Mouse (Mus musculus): ENCODE measurements around the gene Ube2v1. TPM values are rescaled to one million over a fixed set of nuclear protein-coding genes. Genes with fewer than 3 reads are reported as not detected.

Gene Ube2v1
- polyA plus RNA-seq, 1 experiment = 135 TPM

DNA sequence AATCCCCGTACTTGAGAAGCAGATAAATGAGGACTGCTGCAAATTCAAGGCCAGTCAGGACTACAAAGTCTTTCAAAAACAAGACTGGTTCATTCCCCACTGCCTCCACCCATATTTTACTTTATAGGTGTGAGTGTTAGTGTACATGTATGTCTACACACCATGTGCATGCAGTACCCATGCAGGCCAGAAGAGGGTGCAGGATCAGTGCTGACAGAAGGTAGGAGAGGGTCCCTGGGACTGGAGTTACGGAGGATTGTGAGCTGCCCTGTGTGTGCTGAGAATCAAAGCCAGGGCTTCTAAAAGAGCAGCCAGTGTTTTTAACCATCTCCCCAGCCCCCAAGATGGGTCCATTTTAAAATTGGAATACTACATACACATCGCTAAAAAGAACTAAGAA, 8.4 kb upstream of the Ube2v1 start:
- DNase-seq = no peak
- Histone ChIP-seq H3K4me1 (ENCODE audit: control insufficient read depth, insufficient read depth, low read length) (peaks cover 2% of the 10 kb centered on the region; the same call in 1 of the 2 replicates), H3K4me3 (replicated peaks; ENCODE audit: extremely low read depth, low read depth, low read length) (no peak overlapping the region)
- WGBS = 81% methylated on average over 3 of the region's 3 CpGs
- no peak for TF ChIP-seq POLR2A (IDR thresholded peaks at IDR 0.05; ENCODE audit: borderline replicate concordance, extremely low read depth, low read depth, low read length)
- peak; percentile 68 for TF ChIP-seq CTCF (IDR thresholded peaks at IDR 0.05; ENCODE audit: insufficient read depth, low read length)

DNA sequence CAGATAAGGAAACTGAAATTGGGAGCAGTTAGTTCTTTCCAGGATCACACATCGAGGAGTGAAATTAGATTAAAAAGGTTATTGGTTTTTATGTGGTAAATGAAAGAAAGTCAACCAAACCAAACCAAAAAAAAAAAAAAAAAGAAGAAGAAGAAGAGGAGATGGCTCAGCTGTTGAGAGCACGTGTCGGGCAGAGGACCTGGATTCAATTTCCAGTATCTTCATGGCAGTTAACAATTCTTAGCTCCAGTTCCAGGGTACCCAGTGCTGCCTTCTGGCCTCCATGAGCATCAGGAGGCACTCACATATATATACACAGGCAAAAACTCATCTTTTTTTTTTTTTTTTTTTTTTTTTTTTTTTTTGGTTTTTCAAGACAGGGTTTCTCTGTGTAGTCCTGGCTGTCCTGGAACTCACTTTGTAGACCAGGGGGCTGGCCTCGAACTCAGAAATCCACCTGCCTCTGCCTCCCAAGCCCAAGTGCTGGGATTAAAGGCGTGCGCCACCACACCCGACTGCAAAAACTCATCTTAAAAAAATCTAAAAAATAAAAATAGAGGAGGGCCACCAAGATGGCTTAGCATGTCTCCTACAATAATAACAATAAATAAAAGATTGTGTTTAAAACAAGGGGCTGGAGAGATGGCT, 3.1 kb upstream of the Ube2v1 start:
- Histone ChIP-seq H3K4me3 (replicated peaks; ENCODE audit: extremely low read depth, low read depth, low read length) (peak overlapping the region; percentile 40), H3K4me1 (ENCODE audit: control insufficient read depth, insufficient read depth, low read length) (peaks cover 14% of the 10 kb centered on the region)
- no peak for DNase-seq
- WGBS = 71% methylated on average over 7 of the region's 7 CpGs
- no peak for TF ChIP-seq CTCF (IDR thresholded peaks at IDR 0.05; ENCODE audit: insufficient read depth, low read length)
- no peak for TF ChIP-seq POLR2A (IDR thresholded peaks at IDR 0.05; ENCODE audit: borderline replicate concordance, extremely low read depth, low read depth, low read length)

DNA sequence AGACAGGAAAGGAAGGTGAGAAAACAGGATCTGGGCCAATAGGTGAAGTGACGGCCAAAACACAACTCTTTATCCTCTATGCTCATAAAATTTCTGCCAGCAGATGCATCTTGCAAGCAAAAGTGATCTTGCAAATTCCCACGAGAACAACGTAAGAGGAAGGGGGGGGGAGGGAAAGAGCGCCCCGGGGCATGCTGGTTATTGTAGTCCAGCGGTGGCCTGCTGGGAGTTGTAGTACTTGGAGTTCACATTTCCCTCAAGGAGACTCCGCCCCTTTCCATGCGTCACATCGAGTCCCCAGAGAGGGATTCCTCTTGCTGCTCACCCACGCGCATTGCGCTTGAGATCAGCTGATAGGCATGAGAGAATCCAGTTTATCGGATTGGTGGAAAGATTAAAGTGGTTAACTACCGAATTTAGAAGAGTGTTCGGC, 2.5 kb upstream of the Ube2v1 start:
- peak; percentile 94 for DNase-seq
- Histone ChIP-seq H3K4me1 (ENCODE audit: control insufficient read depth, insufficient read depth, low read length) (peaks cover 21% of the 10 kb centered on the region), H3K4me3 (replicated peaks; ENCODE audit: extremely low read depth, low read depth, low read length) (peak overlapping the region; percentile 40)
- TF ChIP-seq CTCF (IDR thresholded peaks at IDR 0.05; ENCODE audit: insufficient read depth, low read length) (no peak), POLR2A (IDR thresholded peaks at IDR 0.05; ENCODE audit: borderline replicate concordance, extremely low read depth, low read depth, low read length) (peak; percentile 39; the same call in 1 of the 2 replicates)
- under 1% methylated on average over 15 of the region's 15 CpGs for WGBS

DNA sequence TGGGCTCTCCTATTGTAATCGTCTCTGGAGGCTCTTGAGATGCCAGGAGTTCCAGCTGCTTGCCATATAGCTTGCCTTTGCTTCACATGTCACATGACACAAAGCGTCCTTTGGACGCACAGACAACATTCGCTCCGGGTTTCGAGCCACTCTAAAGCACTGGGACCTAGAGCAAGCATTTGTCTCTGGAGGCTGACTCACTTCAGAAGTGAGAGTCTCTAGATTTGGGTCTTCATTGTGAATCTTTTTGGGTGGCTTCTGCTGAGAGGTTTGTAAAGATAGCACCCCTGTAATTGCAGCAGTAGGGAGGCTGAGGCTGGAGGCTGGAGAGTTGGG, 1.6 kb upstream of the Ube2v1 start:
- WGBS = 79% methylated on average over 6 of the region's 6 CpGs
- H3K4me3 ChIP-seq (replicated peaks; ENCODE audit: extremely low read depth, low read depth, low read length) = no peak overlapping the region
- peaks cover 24% of the 10 kb centered on the region for H3K4me1 ChIP-seq (ENCODE audit: control insufficient read depth, insufficient read depth, low read length)
- TF ChIP-seq CTCF (IDR thresholded peaks at IDR 0.05; ENCODE audit: insufficient read depth, low read length) = no peak
- no peak for TF ChIP-seq POLR2A (IDR thresholded peaks at IDR 0.05; ENCODE audit: borderline replicate concordance, extremely low read depth, low read depth, low read length)
- DNase-seq = no peak

DNA sequence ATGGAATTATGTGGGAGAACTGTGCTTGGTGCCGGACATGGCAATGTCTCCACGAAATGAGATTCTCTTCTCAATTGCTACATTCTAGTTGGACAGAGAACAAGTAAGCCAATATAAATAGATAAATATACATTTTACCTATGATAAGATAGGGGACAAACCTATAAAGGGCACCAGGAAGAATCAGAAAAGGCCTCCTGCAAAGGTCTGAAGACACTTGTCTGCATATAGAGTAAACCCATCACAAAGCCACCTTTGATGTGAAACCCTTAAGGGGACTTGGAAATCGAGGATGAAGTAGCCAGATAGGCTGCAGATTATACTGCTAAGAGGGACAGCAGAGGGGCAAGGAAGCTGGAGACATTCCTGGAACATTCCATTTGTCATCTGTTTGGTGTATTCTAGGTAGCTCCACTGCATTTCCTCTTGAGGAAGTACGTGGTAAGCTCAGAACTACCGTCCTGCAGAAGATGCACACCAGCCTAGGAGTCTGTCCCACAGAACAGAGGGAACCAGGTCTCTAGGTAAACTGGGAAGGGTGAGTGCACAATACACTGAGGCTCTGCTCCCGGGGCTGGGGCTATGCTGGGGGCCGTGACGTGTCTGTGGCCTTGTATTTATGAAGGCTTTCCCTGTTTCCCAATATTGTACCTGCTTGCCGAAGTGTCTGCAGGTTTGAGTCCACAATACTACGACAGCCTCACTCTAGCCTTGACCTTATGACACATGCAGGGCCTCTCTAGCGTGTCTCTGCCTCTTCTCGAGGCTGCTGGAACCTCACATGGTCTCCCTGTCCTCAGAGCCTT, 1.0 kb upstream of the Ube2v1 start:
- H3K4me3 ChIP-seq (replicated peaks; ENCODE audit: extremely low read depth, low read depth, low read length) = no peak overlapping the region
- no peak for TF ChIP-seq CTCF (IDR thresholded peaks at IDR 0.05; ENCODE audit: insufficient read depth, low read length)
- no peak for TF ChIP-seq POLR2A (IDR thresholded peaks at IDR 0.05; ENCODE audit: borderline replicate concordance, extremely low read depth, low read depth, low read length)
- no peak for DNase-seq
- H3K4me1 ChIP-seq (ENCODE audit: control insufficient read depth, insufficient read depth, low read length) = peaks cover 29% of the 10 kb centered on the region
- 63% methylated on average over 12 of the region's 12 CpGs for WGBS

DNA sequence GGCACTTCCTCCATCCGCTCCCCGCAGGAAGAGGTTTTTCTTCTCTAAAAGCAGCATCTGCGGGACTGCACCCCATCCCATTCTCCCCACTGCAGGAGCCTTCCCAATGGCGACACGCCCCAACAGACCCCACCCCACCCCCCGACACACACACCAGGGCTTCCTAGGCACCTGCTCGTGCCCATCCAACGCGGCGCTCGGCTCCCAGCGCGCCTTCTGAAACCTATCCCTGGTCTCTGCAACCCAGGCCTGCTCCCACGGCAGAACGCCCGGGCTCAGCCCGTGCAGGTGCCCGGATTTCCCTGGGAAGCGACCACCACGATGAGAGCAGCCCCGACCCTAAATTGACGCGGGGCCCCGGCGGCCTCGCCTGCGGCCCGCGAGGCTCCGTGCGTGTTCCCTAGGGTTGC, 709 bp downstream of the Ube2v1 start:
- under 1% methylated on average over 31 of the region's 31 CpGs for WGBS
- DNase-seq = no peak
- Histone ChIP-seq H3K4me1 (ENCODE audit: control insufficient read depth, insufficient read depth, low read length) (peaks cover 31% of the 10 kb centered on the region), H3K4me3 (replicated peaks; ENCODE audit: extremely low read depth, low read depth, low read length) (peak overlapping the region; percentile 96)
- no peak for TF ChIP-seq CTCF (IDR thresholded peaks at IDR 0.05; ENCODE audit: insufficient read depth, low read length)
- TF ChIP-seq POLR2A (IDR thresholded peaks at IDR 0.05; ENCODE audit: borderline replicate concordance, extremely low read depth, low read depth, low read length) = no peak

DNA sequence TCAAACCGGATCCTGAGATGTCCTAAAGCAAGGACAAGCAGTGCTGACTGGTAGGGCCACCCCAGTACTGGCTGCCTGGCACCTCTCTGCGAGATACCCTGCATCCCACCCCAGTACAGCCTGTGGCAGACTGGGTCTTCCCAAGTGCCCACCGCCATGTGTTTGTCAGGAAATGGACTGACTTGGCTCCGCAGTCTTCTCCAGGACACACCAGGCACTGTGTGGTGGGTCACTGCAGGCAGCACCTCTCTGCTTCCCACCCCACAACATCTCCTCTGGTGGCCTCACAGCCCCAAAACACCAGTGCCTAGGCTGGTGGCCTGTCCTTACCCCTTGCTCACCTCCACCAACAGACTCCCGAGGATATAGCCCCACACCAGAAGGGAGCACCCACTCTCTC, 1.5 kb downstream of the Ube2v1 start:
- TF ChIP-seq POLR2A (IDR thresholded peaks at IDR 0.05; ENCODE audit: borderline replicate concordance, extremely low read depth, low read depth, low read length) (no peak), CTCF (IDR thresholded peaks at IDR 0.05; ENCODE audit: insufficient read depth, low read length) (no peak)
- no peak for DNase-seq
- H3K4me3 ChIP-seq (replicated peaks; ENCODE audit: extremely low read depth, low read depth, low read length) = peak overlapping the region; percentile 1
- H3K4me1 ChIP-seq (ENCODE audit: control insufficient read depth, insufficient read depth, low read length) = peaks cover 32% of the 10 kb centered on the region
- WGBS = 36% methylated on average over 5 of the region's 5 CpGs

DNA sequence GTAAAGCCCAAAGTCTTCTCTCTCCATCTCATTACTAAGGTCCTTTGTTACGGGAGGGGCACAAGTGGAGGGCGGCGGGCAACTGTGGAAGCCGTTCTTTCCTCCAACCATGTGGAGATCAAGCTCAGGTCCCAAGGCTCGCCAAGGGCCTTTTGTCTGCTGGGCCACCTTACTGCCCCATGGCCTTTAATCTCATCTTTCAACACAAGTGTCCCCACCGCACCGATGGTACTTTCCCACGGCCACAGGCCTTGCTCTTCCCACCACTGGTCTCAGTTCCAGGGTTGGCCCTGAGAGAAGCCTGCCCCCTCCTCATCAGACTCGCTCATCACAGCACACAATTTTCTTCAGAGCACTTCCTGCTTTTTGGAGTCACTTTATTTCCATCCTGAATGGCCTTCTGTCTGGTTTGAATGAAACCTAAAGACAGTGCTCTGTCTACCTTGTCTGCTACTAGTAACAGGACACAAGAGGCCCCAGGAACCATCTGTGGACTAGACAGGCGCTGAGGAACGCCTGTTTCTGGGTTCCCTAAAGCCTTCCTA, 2.2 kb downstream of the Ube2v1 start:
- TF ChIP-seq POLR2A (IDR thresholded peaks at IDR 0.05; ENCODE audit: borderline replicate concordance, extremely low read depth, low read depth, low read length) = no peak
- TF ChIP-seq CTCF (IDR thresholded peaks at IDR 0.05; ENCODE audit: insufficient read depth, low read length) = no peak
- WGBS = 71% methylated on average over 11 of the region's 11 CpGs
- Histone ChIP-seq H3K4me3 (replicated peaks; ENCODE audit: extremely low read depth, low read depth, low read length) (no peak overlapping the region), H3K4me1 (ENCODE audit: control insufficient read depth, insufficient read depth, low read length) (peaks cover 33% of the 10 kb centered on the region)
- DNase-seq = no peak

DNA sequence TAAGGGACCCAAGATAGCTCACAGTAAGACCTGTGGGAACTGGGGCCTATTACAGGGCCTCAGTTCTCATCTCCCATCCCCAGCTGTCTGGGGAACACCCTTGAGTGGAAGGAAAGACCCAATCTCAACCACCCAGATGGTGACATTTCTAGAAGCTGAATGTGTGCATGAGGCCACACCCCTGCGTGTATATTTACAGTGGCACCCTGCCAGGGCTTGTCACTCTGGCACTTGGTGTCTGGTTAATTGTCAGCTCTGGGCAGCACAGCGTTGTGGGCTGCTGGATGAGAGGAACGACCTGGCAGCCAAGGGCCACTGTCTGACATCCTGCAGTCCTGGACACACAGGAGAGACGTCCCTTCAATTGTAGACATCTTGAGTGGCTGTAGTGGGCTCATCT, 3.0 kb downstream of the Ube2v1 start:
- peaks cover 33% of the 10 kb centered on the region for H3K4me1 ChIP-seq (ENCODE audit: control insufficient read depth, insufficient read depth, low read length)
- DNase-seq = peak; percentile 60
- H3K4me3 ChIP-seq (replicated peaks; ENCODE audit: extremely low read depth, low read depth, low read length) = no peak overlapping the region
- TF ChIP-seq POLR2A (IDR thresholded peaks at IDR 0.05; ENCODE audit: borderline replicate concordance, extremely low read depth, low read depth, low read length) = no peak
- no peak for TF ChIP-seq CTCF (IDR thresholded peaks at IDR 0.05; ENCODE audit: insufficient read depth, low read length)
- WGBS = 10% methylated on average over 4 of the region's 4 CpGs

Data from lung, adult 2 months (tissue).